Mouse (Mus musculus): ENCODE measurements around the gene Atp6v0a1. TPM values are rescaled to one million over a fixed set of nuclear protein-coding genes. Genes with fewer than 3 reads are reported as not detected.

Gene Atp6v0a1
- 44.2 and 52.4 TPM in 2 replicates for polyA plus RNA-seq (2012; ENCODE audit: low replicate concordance)

DNA sequence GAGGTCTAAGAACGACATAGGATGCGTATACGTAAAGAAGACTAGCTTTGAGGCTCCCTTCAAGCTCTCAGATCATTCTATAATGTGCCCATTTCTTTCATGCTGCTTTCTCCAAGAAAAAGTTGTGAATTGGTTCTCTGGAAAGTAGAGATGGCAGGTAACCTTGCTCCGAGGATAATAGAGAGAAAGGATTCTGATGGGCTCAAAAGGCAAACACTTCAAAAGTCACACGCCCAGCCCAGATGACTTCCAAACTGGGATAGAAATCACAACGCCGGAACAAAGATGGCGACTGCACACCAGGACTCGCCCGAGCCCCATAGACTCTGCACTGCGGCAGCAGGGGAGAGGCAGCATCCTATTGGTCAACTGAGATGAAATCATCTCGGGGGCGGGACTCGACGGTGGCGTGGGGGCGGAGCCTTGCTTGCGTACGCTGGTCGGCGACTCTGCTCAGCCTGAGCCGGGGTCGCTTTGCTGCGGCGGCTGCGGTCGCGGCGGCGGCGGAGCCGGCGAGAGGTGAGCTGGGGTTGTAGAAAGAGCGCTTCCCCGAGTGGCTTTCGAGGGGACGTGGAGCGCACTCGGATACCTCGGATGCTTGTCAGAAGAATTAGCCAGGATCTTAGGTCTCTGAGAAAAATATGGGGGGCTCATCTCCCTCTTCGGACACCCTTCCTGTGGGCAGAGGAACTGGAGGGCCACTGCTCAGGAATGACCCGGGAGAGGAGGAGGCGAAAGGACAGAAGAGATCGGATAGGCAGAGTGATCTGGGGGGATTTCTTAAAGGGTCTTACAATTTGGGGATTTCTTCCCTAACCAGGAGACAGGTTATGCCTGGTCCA is at the start of gene Atp6v0a1:
Gene Atp6v0a1, plus strand, starts transcription at position 407 of the 842 bp plus-strand sequence.

DNA sequence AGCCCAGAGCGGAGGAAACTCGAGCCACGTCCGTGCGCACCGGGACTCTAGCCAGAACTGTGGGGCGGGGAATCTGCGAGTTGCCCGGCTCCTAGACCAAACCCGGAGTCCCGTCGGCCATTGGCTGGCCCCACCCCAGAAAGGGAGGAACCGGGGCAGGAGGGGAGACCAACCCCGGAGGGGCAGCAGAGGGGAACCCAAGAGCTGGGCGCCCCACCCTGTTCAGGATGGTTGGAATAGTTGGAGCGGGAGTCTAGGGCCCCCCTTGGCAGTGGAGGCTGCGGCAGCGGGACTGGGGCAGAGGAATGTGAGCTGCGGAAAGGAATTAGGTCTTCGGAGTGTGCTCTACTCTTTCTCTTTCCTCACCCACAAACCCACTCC is 38.7 kb upstream of the Atp6v0a1 start, which contains the start of gene Cavin1:
Gene Cavin1, minus strand, starts transcription at position 331 of the 381 bp plus-strand sequence.

DNA sequence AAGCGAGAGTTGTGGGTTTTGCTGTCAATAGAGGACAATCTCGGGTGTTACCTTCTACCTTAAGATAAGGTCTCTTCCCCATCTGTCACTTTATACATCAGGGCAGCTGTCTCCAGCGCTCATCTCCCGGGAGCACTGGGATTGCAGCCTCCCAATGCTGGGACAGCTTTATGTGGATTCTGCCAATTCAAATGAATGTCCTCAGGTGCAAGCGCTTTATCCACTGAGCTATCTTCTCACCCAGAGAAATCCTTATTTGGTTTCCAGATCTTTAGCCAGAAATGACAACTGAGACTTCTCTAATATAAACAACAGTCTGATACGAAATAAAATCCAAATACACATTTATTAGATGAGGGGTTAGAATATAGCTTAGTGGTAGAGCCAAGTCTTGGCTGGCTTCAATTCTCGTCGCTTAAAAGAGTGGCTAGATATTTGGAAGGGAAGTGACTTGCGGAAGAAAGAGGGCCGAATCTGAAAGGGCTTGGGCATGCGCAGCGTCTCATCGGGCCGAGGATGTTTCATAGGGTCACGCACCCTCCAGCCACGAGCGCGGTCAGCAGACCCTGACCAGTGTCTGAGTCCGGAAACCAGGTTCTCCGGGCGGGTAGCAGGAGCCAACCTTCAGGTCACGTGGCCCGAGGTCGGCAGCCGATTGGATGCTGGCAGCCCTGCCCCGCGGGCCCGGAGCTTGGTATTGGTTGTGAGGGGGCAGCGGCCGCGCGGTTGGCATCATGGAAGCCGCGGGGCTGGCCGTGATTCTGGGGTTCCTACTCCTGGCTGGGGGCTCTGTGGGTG is 60.3 kb downstream of the Atp6v0a1 start, which contains the start of gene Naglu:
Gene Naglu, plus strand, starts transcription at position 622 of the 798 bp plus-strand sequence.

DNA sequence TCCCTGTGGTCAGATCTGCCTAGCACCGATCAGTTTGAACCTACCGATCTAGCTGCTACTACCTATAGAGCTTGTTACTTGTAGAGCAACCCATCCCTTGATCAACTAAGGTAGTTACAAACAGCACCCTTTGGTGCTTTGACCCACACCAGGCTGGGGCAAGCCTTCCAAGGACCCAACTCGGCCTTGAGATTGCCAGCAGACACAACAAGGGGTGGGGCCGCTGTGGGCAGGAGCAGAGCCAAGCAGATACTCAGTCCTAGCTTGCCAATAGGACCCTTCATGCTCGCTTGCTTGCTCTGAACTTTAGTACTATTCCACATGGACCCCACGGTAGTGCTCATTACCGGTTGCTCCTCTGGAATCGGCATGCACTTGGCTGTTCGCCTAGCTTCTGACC is 68.9 kb downstream of the Atp6v0a1 start, which contains the start of gene Hsd17b1:
Gene Hsd17b1, plus strand, starts transcription at position 291 of the 400 bp plus-strand sequence.

DNA sequence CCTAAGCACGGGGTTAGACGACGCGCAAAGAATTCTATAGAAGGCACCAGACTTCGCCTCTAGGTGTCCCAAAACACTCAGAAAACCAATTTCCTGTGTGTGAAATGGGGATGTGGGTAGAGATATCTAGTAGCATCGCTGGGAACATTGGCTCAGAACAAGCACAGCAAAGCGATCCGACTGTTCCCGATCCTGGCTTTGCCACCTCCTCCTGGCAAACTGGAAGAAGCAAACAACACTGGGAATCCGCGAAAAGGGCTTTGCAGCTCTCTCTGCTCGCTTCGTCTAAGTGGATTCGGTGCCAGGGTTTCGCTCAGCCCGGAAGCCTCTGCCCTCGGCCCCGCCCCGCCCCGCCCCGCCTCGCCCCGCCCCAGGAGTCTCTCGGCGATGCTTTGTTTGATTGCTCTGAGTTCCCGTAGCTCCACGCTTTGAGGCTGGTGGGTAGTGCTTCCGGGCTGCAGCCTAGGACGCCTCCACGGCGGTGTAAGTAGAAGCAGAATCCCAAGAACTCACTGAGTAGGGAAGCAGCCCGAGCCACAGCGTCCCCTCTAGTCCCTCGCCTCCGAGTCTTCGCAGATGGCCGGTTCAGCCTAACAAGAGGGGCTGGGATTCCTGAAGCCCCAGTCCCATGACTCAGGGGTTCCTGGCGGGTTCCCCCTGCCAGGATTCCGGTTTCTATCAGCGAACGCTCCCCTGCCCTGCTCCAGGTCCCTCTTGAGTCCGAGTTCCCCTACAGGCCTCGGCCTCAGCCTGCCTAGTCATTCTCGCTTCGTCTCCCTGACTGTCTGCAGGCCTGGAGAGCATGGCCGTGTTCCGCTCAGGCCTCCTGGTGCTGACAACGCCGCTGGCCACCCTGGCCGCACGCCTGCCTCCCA is 73.2 kb downstream of the Atp6v0a1 start, which contains the start of gene Coasy:
Gene Coasy, plus strand, starts transcription at position 358 of the 875 bp plus-strand sequence.

DNA sequence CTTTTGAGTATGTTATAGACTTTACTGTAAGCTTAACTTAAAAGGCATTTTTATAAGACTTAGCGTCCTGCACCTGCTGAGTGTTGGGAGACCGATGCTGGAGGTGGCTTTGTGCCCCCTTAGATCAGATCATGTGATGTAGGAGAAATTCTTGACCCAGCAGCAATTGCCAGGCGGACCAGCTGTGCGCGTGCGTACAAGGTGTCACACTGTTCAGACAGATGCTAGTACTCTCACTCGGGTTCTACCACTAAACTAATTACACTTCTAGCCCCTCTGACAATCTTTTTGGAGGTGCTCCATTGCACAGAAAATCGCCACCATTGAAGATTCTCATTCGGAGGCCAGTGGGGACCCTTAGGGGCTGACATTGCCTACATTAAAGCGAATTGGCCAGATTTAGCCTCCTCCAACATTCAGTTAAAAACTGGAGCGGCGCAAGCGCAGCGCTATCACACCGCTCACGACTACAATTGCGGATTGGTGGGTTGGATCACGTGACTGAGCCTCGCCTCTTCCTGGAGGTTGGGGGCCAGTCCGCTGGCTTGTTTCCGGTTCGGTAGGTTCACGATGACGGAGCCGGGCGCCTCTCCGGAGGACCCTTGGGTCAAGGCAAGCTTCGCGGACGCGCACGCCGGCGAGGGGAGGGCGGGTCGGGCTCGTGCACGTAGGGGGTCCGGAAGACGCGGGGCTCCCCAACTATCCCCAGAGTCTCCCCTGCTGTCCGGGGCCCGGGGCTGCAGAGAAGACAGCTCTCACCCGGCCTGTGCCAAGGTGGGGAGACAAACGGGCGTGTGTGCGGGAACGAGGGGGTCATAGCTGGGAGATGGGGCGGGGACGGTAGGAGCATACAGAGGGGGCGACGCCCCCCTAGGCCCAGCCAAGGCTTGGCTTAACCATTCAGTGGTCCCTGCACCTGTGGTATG is 77.8 kb downstream of the Atp6v0a1 start, which contains the start of gene Mlx:
Gene Mlx, plus strand, starts transcription at position 522 of the 926 bp plus-strand sequence.

DNA sequence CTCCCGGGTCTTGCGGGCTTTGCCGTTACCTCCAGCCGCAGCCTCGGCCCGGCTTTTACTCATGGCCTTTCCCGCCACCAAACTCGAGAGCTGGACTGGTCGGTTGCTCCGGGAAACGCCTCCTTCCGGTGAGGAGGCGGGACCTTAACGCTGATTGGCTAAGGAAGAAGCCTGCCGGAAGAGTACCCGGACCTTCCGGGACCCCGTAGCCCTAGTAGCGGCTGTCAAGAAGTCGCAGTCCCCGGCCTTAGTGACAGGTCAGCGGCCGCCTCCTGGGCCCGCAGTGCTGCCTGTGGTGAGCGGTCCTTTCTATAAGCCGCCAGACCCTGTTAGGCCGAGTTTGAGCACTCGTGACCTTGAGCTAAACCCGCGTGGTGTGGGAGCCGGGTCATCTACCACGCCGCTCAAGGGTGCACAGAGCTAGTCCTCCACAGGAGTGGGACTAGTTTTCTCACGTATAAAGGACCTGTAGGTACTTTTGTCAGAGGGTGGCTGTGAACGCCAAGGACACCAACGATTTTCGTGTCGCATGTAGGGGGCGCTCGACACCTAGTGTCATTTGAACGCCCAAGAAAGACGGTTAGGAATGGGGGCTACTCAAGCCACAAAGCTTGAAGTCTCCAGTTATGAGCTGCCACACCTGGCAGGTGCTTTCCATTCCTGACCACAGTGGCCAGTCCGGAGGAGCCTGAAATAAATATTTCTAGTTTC is 86.2 kb downstream of the Atp6v0a1 start, which contains the start of gene Psmc3ip:
Gene Psmc3ip, minus strand, starts transcription at position 123 of the 711 bp plus-strand sequence.

Other genes with a start within 250 kb of the Atp6v0a1 start
- 1.9 and 2.0 TPM in 2 replicates for gene Kcnh4, start 249.5 kb upstream of the Atp6v0a1 start, polyA plus RNA-seq (2012; ENCODE audit: low replicate concordance)
- not detected in 2 replicates for gene Hcrt, start 246.5 kb upstream of the Atp6v0a1 start, polyA plus RNA-seq (2012; ENCODE audit: low replicate concordance)
- gene Ghdc, start 238.5 kb upstream of the Atp6v0a1 start, polyA plus RNA-seq (2012; ENCODE audit: low replicate concordance) = 10.9 and 12.2 TPM in 2 replicates
- 50.6 and 56.2 TPM in 2 replicates for gene Stat5b, start 158.7 kb upstream of the Atp6v0a1 start, polyA plus RNA-seq (2012; ENCODE audit: low replicate concordance)
- gene Stat5a, start 150.1 kb upstream of the Atp6v0a1 start, polyA plus RNA-seq (2012; ENCODE audit: low replicate concordance) = 23.5 and 32.6 TPM in 2 replicates
- 79.6 and 120 TPM in 2 replicates for gene Stat3, start 69.9 kb upstream of the Atp6v0a1 start, polyA plus RNA-seq (2012; ENCODE audit: low replicate concordance)
- gene Cavin1, start 38.6 kb upstream of the Atp6v0a1 start, polyA plus RNA-seq (2012; ENCODE audit: low replicate concordance) = 0.99 and 2.9 TPM in 2 replicates
- 14.9 and 32.1 TPM in 2 replicates for gene Naglu, start 60.6 kb downstream of the Atp6v0a1 start, polyA plus RNA-seq (2012; ENCODE audit: low replicate concordance)
- 2.1 and 2.3 TPM in 2 replicates for gene Hsd17b1, start 69.0 kb downstream of the Atp6v0a1 start, polyA plus RNA-seq (2012; ENCODE audit: low replicate concordance)
- 20.7 and 25.1 TPM in 2 replicates for gene Coasy, start 73.1 kb downstream of the Atp6v0a1 start, polyA plus RNA-seq (2012; ENCODE audit: low replicate concordance)
- gene Mlx, start 77.8 kb downstream of the Atp6v0a1 start, polyA plus RNA-seq (2012; ENCODE audit: low replicate concordance) = 17.8 and 27.4 TPM in 2 replicates
- 4.1 and 8.0 TPM in 2 replicates for gene Psmc3ip, start 86.0 kb downstream of the Atp6v0a1 start, polyA plus RNA-seq (2012; ENCODE audit: low replicate concordance)
- gene Retreg3, start 110.4 kb downstream of the Atp6v0a1 start, polyA plus RNA-seq (2012; ENCODE audit: low replicate concordance) = 20.0 and 29.0 TPM in 2 replicates
- gene Tubg1, start 110.5 kb downstream of the Atp6v0a1 start, polyA plus RNA-seq (2012; ENCODE audit: low replicate concordance) = 38.0 and 72.6 TPM in 2 replicates
- gene Tubg2, start 146.5 kb downstream of the Atp6v0a1 start, polyA plus RNA-seq (2012; ENCODE audit: low replicate concordance) = 9.0 and 11.8 TPM in 2 replicates
- 0.79 and 2.3 TPM in 2 replicates for gene Cntnap1, start 161.1 kb downstream of the Atp6v0a1 start, polyA plus RNA-seq (2012; ENCODE audit: low replicate concordance)
- gene Plekhh3, start 161.9 kb downstream of the Atp6v0a1 start, polyA plus RNA-seq (2012; ENCODE audit: low replicate concordance) = 4.4 and 26.2 TPM in 2 replicates
- 3.1 and 8.7 TPM in 2 replicates for gene Ccr10, start 166.0 kb downstream of the Atp6v0a1 start, polyA plus RNA-seq (2012; ENCODE audit: low replicate concordance)
- gene Ezh1, start 217.0 kb downstream of the Atp6v0a1 start, polyA plus RNA-seq (2012; ENCODE audit: low replicate concordance) = 7.0 and 17.6 TPM in 2 replicates
- gene Ramp2, start 236.6 kb downstream of the Atp6v0a1 start, polyA plus RNA-seq (2012; ENCODE audit: low replicate concordance) = 0.96 and 3.7 TPM in 2 replicates
- gene Vps25, start 244.3 kb downstream of the Atp6v0a1 start, polyA plus RNA-seq (2012; ENCODE audit: low replicate concordance) = 96.8 and 109 TPM in 2 replicates

All from hematopoietic multipotent progenitor cell, adult 10-12 weeks (in vitro differentiated cells).